Mouse (Mus musculus) large intestine, adult 2 months (tissue): ENCODE results near the gene Treml2. TPM values are rescaled to one million over a fixed set of nuclear protein-coding genes. Genes with fewer than 3 reads are reported as not detected.
A peak's percentile ranks its signal among the peaks of the same experiment; 100 is the strongest.

ENCODE experiments used
- DNase-seq: peaks from one replicate; pipeline ENCODE4 v3.0.0-alpha.2; 2012; ENCODE audit warnings: low read depth, low spot score
- WGBS: fragments of 180-500 bp; shearing (Covaris S2); methylation state at CpG from one replicate; pipeline ENCODE4 v1.1.7; 2018; 5-methylcytosine and 5-hydroxymethylcytosine counted together
- polyA plus RNA-seq: library from polyadenylated mRNA; depleted of rRNA; stranded (reverse); fragments of >200 nt; gene quantifications from 2 replicates; pipeline ENCODE4 v1.2.3, GENCODE M21; 2012; rRNA removed

Gene Treml2
- polyA plus RNA-seq, result 2.5 and 2.8 TPM in 2 replicates

GRCm38 (mm10) chr17:48299203-48299602, at the start of gene Treml2:
Gene Treml2 (plus strand): TSS chr17:48299498.
- DNase-seq, result no peak
- WGBS, result 19% methylated on average over 3 of the region's 4 CpGs

GRCm38 (mm10) chr17:48249501-48249900, 49.8 kb upstream of the Treml2 start:
- DNase-seq, result no peak
- WGBS, result 74% methylated on average over 11 of the region's 11 CpGs

- WGBS, result 86% methylated on average over 7 of the region's 7 CpGs
- DNase-seq, result no peak
These were observed 48.7 kb upstream of the Treml2 start for GRCm38 (mm10) chr17:48250631-48251030.

GRCm38 (mm10) chr17:48256575-48256974, 42.7 kb upstream of the Treml2 start:
- no peak for DNase-seq

GRCm38 (mm10) chr17:48261868-48262267, 37.4 kb upstream of the Treml2 start:
- WGBS, result 64% methylated on average over 2 of the region's 2 CpGs
- no peak for DNase-seq

- WGBS, result 86% methylated on average over 3 of the region's 3 CpGs
- no peak for DNase-seq
These were observed 35.4 kb upstream of the Treml2 start, which contains the start of gene Treml4 for GRCm38 (mm10) chr17:48263741-48264362. Gene Treml4 (plus strand): TSS chr17:48264295.

GRCm38 (mm10) chr17:48264662-48265061, 34.6 kb upstream of the Treml2 start:
- DNase-seq, result no peak
- WGBS, result 86% methylated on average over 7 of the region's 7 CpGs

GRCm38 (mm10) chr17:48266138-48266537, 33.2 kb upstream of the Treml2 start:
- 13% methylated on average over 2 of the region's 2 CpGs for WGBS
- no peak for DNase-seq

- WGBS, result 18% methylated on average over 2 of the region's 2 CpGs
- no peak for DNase-seq
These were observed 32.5 kb upstream of the Treml2 start for GRCm38 (mm10) chr17:48266610-48267304.

GRCm38 (mm10) chr17:48267591-48267990, 31.7 kb upstream of the Treml2 start:
- no peak for DNase-seq
- 43% methylated on average over 1 of the region's 1 CpGs for WGBS

- DNase-seq, result no peak
These were observed 31.0 kb upstream of the Treml2 start for GRCm38 (mm10) chr17:48268276-48268675.

GRCm38 (mm10) chr17:48269833-48270232, 29.5 kb upstream of the Treml2 start:
- no peak for DNase-seq

GRCm38 (mm10) chr17:48272158-48272557, 27.1 kb upstream of the Treml2 start:
- DNase-seq, result no peak
- 73% methylated on average over 5 of the region's 5 CpGs for WGBS

More at GRCm38 (mm10) chr17:48269833-48270232, 29.5 kb upstream of the Treml2 start:
- WGBS, result 79% methylated on average over 4 of the region's 4 CpGs

- DNase-seq, result no peak
- 48% methylated on average over 4 of the region's 4 CpGs for WGBS
These were observed 26.7 kb upstream of the Treml2 start for GRCm38 (mm10) chr17:48272598-48272997.

GRCm38 (mm10) chr17:48274098-48274497, 25.2 kb upstream of the Treml2 start:
- no peak for DNase-seq
- 74% methylated on average over 4 of the region's 4 CpGs for WGBS

GRCm38 (mm10) chr17:48274885-48275284, 24.4 kb upstream of the Treml2 start:
- 34% methylated on average over 6 of the region's 6 CpGs for WGBS

GRCm38 (mm10) chr17:48275736-48276135, 23.6 kb upstream of the Treml2 start:
- DNase-seq, result no peak
- 51% methylated on average over 7 of the region's 7 CpGs for WGBS

More at GRCm38 (mm10) chr17:48274885-48275284, 24.4 kb upstream of the Treml2 start:
- peak; percentile 33 for DNase-seq

GRCm38 (mm10) chr17:48278381-48278780, 20.9 kb upstream of the Treml2 start:
- no peak for DNase-seq

- 82% methylated on average over 4 of the region's 4 CpGs for WGBS
- no peak for DNase-seq
These were observed 20.3 kb upstream of the Treml2 start for GRCm38 (mm10) chr17:48279002-48279401.

GRCm38 (mm10) chr17:48280943-48281738, 18.2 kb upstream of the Treml2 start:
- WGBS, result 32% methylated on average over 18 of the region's 18 CpGs
- DNase-seq, result no peak

GRCm38 (mm10) chr17:48281739-48282085, 17.6 kb upstream of the Treml2 start:
- no peak for DNase-seq
- WGBS, result 10% methylated on average over 3 of the region's 3 CpGs
